Mouse (Mus musculus) yolk sac, embryonic 10.5 days (tissue): ENCODE results near the gene Dock2.

Experiments
- DNase-seq: peaks from one replicate; pipeline ENCODE4 v3.0.0-alpha.2; 2017; ENCODE audit warnings: low spot score

Dock2 gene

GRCm38 (mm10) chr11:34769946-34770345, 13.7 kb downstream of the Dock2 start:
- DNase-seq: no peak

- no peak for DNase-seq
These were observed 14.3 kb downstream of the Dock2 start for GRCm38 (mm10) chr11:34769396-34769795.

DNA sequence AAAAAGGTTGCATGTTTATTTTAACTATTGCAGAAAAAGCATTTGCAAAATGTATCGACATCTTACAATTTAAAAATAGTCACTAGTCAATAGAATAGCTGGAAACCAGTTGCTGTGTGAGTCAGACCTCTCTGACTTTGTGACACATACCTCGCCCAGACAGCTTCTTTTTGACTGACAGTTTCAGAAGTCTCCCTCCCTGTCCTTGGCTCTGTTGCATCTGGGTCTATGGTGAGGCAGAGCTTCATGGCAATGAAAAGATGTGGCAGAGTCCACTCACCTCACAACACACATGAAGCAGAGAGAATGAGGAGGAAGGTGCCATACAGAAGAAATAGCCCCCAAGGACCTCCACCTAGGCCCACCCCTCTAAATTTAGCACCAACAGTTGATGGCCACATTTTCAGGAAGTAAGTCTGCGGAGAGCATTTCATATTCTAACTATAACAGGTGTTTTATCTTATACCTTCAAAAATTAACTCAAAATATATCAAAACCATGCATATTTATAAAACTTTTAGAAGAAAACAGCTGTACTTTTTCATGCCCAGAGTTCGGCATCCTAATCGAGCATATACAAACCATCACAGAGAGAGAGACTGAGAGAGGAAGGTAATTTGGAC, 19.8 kb downstream of the Dock2 start:
- no peak for DNase-seq

DNA sequence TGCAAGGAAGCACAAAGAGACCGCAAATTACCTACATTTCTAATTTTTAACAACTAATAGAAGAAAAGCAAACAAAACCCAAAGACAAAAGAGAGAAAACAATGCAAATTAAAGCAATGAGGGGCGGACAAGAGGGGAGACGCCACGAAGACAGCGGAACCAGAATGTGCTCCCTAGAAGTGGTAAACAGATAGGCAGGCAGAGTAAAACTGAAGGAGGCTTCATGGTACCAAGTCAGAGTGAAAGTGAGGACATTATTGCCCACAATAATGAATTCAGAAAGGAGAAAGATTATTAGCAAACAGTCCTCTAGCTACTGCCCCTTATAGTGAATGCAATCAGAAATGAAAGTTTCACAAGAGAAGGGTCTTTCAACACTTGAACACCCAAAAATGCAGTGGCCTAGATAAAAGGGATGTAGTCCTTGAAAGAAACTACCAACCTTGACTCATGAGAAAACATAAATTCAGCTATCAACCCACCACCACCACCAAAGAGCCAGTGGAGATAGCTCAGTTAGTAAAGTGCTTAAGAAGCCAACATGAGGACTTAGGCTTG, 21.0 kb downstream of the Dock2 start:
- DNase-seq: no peak

DNA sequence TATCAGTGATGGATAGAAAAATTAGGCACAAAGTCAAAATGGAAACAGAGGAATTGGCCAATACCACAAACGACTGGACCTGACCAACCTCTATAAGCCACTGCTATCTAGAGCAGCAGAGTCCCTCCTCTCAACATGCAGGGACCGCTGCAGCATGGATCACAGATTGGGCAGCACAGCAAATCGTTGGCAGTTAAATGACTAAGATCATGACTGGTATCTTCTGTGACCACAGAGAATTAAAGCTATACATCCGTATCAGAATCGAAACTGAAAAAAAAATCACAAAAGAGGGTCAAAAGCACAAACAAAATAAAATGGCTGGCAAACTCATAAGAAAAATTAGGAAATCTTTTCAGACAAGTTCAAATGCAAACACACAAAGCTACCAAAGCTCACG, 21.6 kb downstream of the Dock2 start:
- DNase-seq: no peak

- no peak for DNase-seq
These were observed 24.1 kb downstream of the Dock2 start for GRCm38 (mm10) chr11:34759582-34759981.

GRCm38 (mm10) chr11:34741081-34741480, 42.6 kb downstream of the Dock2 start:
- DNase-seq: no peak

DNA sequence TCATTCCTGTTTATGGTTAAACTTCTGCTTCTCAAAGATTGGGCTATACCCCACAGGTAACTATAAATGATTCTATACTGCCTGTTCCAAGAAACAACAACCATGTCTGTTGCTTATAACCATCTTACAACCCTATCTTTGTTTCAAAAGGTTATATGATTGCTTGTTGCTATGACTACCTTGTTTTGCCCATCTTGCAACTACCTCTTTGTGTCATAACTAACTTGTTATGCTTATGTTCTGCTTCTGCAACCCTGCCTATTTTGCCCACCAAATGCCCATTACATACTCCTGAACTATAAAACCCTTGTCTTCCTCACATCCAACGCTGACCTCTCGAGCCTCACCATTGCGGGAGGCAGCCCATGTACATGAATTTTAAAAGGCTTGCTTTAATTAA, 43.9 kb downstream of the Dock2 start:
- DNase-seq: no peak

DNA sequence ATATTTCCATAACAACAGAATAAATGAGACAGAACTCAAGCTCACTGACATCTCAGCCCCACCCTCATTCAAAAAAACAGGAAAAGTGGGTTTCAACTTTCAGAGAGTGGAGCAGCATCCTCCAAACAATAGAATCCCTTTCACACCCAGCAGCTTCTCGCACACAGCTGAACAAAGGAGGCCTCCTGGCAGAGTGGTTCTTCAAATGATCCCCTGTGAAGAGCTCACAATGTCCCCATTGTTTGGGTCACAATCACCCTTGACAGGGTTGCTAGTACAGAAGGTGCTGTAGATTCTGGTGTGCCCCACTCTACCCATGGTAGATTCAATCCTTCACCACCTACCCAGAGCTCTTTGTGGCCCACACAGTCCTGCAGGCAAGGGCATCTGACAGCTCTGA, 44.7 kb downstream of the Dock2 start:
- no peak for DNase-seq

DNA sequence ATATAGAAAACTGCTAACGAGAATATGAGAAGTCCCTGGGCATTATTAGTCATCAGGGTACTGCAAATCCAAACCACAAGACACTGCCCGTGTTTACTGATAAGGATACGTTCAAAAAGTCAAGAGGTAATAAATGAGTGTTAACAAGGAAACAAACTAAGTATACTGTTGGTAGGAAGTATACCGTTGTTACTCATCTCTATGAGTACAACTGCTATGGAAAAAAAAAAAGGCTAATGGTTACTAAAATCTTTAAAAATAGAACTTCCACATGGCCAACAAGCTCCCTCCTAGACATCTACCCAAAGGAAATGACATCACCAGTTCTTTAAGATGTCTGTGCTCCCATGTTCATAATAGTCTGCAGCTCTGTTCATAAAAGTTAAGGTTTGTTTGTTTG, 46.5 kb downstream of the Dock2 start:
- DNase-seq: no peak

DNA sequence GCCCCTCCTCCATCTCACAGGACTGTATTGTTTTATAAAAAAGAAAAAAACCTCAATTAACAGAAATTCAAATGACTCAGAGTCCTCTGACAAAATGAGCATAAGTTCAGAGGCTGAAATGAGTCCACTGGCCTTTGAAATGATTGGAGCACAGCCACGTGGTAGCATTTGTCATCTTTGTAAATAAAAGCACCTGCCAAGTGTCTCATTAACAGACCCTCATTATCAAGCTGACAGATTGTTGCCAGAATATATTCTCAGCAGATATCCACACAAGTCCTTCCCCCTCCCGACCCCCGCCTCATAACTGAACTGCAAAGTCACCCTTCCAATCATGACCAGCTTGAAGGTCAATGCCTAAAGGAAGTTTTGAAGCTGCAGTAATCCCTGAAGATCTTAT, 49.7 kb downstream of the Dock2 start:
- DNase-seq: no peak

- DNase-seq: no peak
These were observed 56.2 kb downstream of the Dock2 start for GRCm38 (mm10) chr11:34727467-34727866.

DNA sequence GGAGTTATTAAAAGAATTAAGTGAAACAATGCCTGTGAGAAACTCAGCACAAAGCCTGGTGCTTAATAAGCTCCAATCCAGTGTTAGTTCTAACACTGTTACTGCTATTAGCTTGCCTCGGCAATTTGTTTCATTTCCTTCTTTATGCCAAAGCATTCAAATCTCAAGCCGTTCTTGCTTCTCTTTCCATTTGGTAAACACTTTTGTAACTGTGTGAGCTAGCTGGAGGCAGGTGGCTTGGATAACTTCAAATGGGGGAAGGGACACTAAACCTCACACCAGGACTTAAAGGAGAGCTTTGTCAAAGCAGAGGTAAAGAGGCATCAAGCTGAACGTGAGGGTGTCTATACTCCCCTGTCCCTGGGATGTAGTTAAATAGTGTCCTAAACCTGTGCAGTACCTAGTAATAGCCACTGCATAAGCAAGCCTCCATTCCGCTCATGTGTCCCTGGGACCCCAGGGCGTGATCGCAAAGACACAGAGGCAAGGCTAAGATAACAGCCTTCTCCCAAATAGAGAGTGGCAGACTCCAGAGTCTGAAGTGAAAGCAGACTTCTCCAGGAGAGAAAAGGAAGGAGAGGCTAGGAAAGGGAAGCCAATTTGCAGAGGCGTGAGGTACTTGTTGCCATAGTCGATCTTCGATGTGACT, 56.9 kb downstream of the Dock2 start:
- no peak for DNase-seq

- DNase-seq: no peak
These were observed 70.3 kb downstream of the Dock2 start for GRCm38 (mm10) chr11:34713360-34713759.

GRCm38 (mm10) chr11:34708278-34708677, 75.4 kb downstream of the Dock2 start:
- no peak for DNase-seq

DNA sequence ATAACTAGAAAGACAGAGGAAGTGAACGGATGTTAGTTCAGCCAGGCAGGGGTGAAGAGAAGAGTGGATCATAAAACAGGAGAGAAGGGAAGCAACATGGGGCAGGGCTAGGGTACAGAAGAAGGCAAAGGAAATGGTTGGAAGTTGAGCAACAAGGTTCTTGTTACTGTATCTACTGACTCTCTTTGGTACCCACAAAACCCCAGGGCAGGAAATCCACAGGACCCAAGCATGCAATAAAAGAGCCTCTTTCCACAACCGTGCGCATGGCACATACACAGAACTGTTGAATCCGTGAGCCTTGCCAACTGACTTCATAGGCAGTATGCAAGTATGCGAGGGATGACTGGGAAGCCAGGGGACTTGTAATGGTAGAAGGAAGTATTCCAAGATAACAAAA, 76.3 kb downstream of the Dock2 start:
- no peak for DNase-seq

- no peak for DNase-seq
These were observed 78.6 kb downstream of the Dock2 start for GRCm38 (mm10) chr11:34705108-34705446.

- DNase-seq: no peak
These were observed 79.1 kb downstream of the Dock2 start for GRCm38 (mm10) chr11:34704384-34705107.

GRCm38 (mm10) chr11:34703851-34704250, 79.8 kb downstream of the Dock2 start:
- DNase-seq: no peak

GRCm38 (mm10) chr11:34681790-34682189, 101.9 kb downstream of the Dock2 start:
- DNase-seq: no peak

- no peak for DNase-seq
These were observed 239.1 kb downstream of the Dock2 start for GRCm38 (mm10) chr11:34544631-34545030.

GRCm38 (mm10) chr11:34532131-34532530, 251.6 kb downstream of the Dock2 start:
- no peak for DNase-seq

- DNase-seq: no peak
These were observed 252.7 kb downstream of the Dock2 start for GRCm38 (mm10) chr11:34530971-34531370.
